Mouse (Mus musculus) heart, embryonic 12.5 days (tissue): ENCODE results near the gene App. TPM values are rescaled to one million over a fixed set of nuclear protein-coding genes. Genes with fewer than 3 reads are reported as not detected.

Experiments
- ATAC-seq: fragments of 200-750 bp; cut with Nextera tagmentation; 2 replicates; pipeline ENCODE4 v1.8.0; 2017; ENCODE audit warnings: moderate TSS enrichment, moderate library complexity; ENCODE audit not compliant: insufficient number of reproducible peaks, low FRiP score
- H3K27ac ChIP-seq: fragments of 300-500 bp; sonication (generic); 2 replicates; pipeline ENCODE4 v1.5.1; 2016; ENCODE audit warnings: mild to moderate bottlenecking, moderate library complexity; ENCODE audit not compliant: poor library complexity, severe bottlenecking
- H3K27me3 ChIP-seq: fragments of 300-500 bp; sonication (generic); replicated peaks from 2 replicates; pipeline ENCODE4 v1.6.1; 2016; ENCODE audit warnings: mild to moderate bottlenecking, moderate library complexity
- H3K36me3 ChIP-seq: fragments of 300-500 bp; sonication (generic); 2 replicates; pipeline ENCODE4 v1.6.1; 2016; ENCODE audit warnings: mild to moderate bottlenecking, moderate library complexity
- H3K4me1 ChIP-seq: fragments of 300-500 bp; sonication (generic); replicated peaks from 2 replicates; pipeline ENCODE4 v1.6.1; 2016; ENCODE audit warnings: mild to moderate bottlenecking
- H3K4me2 ChIP-seq: fragments of 300-500 bp; sonication (generic); 2 replicates; pipeline ENCODE4 v1.6.1; 2016; ENCODE audit warnings: mild to moderate bottlenecking, moderate library complexity
- H3K4me3 ChIP-seq: fragments of 300-500 bp; sonication (generic); 2 replicates; pipeline ENCODE4 v1.5.1; 2016; ENCODE audit warnings: mild to moderate bottlenecking
- H3K9ac ChIP-seq: fragments of 300-500 bp; sonication (generic); 2 replicates; pipeline ENCODE4 v1.6.1; 2016; ENCODE audit warnings: mild to moderate bottlenecking, moderate library complexity
- H3K9me3 ChIP-seq: fragments of 300-500 bp; sonication (generic); replicated peaks from 2 replicates; pipeline ENCODE4 v1.6.1; 2016; ENCODE audit warnings: mild to moderate bottlenecking, moderate library complexity
- WGBS: fragments of 180-500 bp; shearing (Covaris S2); methylation state at CpG from one replicate; pipeline ENCODE4 v1.1.7; 2016; 5-methylcytosine and 5-hydroxymethylcytosine counted together
- polyA plus RNA-seq: library from polyadenylated mRNA; unstranded; fragments of >200 nt; fragmentation: Nextera tagmentation; extraction: Ambion mirVana; gene quantifications from 2 replicates; pipeline ENCODE4 v1.2.1, GENCODE M21; 2016

Gene App
- polyA plus RNA-seq, 1 experiment from 2014 or later: 202 TPM

DNA sequence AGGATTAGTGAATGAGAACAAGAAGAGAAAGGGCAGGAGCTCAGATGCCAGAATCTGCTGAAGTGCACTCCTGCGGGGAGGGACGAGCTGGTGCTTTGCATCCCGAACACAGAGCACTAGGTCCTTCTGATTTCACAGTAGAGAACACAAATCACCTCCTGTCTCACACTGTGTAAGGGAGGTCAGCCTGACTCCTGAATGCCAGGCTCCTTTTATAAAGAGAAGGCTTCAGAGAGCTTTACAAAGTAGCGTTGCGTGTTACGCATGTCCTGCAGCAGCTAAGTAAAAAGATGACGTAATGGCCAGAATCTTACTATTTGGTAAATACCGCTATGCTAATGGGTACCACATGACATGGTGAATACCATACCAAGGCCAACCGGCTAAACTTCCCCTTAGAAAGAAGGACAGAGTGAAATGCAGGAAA is 34.4 kb downstream of the App start:
- no peak for ATAC-seq
- Histone ChIP-seq H3K27ac (0 out of 2 replicates have a peak overlapping the region, but pooled peaks have one; percentile 51), H3K9ac (no peak overlapping the region), H3K4me1 (peaks cover 29% of the 10 kb centered on the region), H3K27me3 (no peaks in the 10 kb centered on the region), H3K36me3 (no peaks in the 10 kb centered on the region), H3K4me2 (no peak overlapping the region), H3K4me3 (no peak overlapping the region), H3K9me3 (no peaks in the 10 kb centered on the region)
- 65% methylated on average over 9 of the region's 9 CpGs for WGBS

DNA sequence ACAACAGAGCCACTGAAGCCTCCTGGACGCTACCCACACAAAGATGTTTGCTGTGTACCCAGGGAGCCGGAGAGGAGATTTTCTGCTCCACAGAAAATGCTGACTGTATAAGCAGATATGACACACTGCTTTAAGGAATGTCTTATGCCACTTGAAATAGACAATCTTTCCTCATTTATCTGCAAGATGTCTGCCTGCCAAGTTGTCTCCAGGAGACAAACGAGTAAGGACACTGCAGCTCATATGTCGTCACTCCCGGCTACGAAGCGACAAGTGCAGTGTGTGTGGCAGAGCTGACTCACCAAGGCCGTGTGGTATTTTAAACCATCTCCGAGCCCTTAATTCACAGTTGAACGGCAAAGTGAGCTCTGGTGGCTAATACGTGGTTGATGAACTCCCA is 36.2 kb downstream of the App start:
- Histone ChIP-seq H3K4me2 (peak overlapping the region; percentile 22), H3K27me3 (no peaks in the 10 kb centered on the region), H3K27ac (peak overlapping the region; percentile 61), H3K4me3 (no peak overlapping the region), H3K4me1 (peaks cover 47% of the 10 kb centered on the region), H3K9me3 (no peaks in the 10 kb centered on the region), H3K9ac (no peak overlapping the region), H3K36me3 (no peaks in the 10 kb centered on the region)
- WGBS: 29% methylated on average over 11 of the region's 11 CpGs
- no peak for ATAC-seq

DNA sequence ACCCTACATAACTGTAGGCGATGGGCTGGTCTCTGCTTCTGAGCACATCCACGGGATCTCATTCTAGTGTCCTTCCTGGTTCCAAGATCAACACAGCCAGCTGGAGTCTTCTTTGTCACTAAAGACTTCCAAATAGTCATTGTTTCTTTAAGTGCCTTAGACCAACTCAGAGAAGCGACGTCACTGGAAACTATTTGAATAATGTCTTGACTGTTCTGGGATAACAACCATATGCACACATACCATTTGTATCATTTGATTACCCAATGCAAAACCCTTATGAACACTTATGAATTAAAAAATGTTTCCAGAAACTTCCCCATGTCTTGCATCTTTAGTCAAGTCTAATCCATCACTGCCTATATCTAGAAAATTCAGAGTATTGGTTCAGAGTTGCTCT is 37.5 kb downstream of the App start:
- no peak overlapping the region for H3K27ac ChIP-seq
- ATAC-seq: no peak
- H3K9me3 ChIP-seq: no peaks in the 10 kb centered on the region
- H3K36me3 ChIP-seq: 0 out of 2 replicates have a peak, but pooled peaks cover 2% of the 10 kb centered on the region
- H3K4me2 ChIP-seq: no peak overlapping the region
- H3K4me1 ChIP-seq: peaks cover 56% of the 10 kb centered on the region
- H3K9ac ChIP-seq: no peak overlapping the region
- 66% methylated on average over 4 of the region's 4 CpGs for WGBS
- H3K27me3 ChIP-seq: no peaks in the 10 kb centered on the region
- H3K4me3 ChIP-seq: no peak overlapping the region

DNA sequence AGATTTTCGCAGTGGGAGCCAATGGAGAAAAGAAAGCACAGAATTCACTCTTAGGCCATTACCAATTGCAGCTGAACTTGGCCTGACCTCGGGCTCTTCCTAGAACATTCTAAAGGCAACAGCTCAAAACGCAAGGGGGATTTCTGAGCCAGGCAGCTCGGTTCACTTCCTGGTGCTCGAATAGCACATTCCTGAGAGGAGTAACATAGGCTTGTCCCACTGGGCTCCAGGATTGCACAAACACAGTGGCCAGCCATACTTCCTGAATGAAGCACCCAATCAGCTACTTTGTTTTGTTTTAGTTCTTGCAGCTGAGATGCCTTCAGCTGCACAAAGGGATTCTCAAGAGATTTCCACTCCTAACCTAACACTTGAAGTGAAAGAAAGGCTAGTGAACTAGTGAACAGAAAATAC is 40.1 kb downstream of the App start:
- Histone ChIP-seq H3K36me3 (0 out of 2 replicates have a peak, but pooled peaks cover 3% of the 10 kb centered on the region), H3K4me1 (peaks cover 69% of the 10 kb centered on the region), H3K4me2 (peak overlapping the region; percentile 53), H3K4me3 (peak overlapping the region; percentile 6), H3K27ac (peak overlapping the region; percentile 88), H3K27me3 (no peaks in the 10 kb centered on the region), H3K9me3 (no peaks in the 10 kb centered on the region), H3K9ac (no peak overlapping the region)
- 21% methylated on average over 5 of the region's 5 CpGs for WGBS
- peak; percentile 75 for ATAC-seq

DNA sequence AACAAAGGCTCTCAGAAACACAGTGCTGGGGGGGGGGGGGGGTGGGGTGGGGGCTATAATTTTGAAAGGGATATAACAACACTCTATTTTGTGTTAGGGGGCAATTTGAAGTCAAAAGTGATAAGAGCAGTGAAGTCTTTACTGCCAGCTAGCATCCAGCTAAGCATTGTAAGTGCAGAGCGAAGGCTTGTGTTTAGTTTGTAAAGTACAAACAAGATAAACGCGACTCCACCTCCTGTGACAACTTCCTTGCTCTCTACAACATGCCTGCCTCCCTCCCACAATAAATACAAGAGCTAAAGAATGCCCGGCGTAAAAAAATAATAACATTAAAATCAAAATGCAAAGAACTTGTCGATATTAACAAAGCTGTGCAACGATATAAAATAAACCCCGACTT is 40.5 kb downstream of the App start:
- 45% methylated on average over 8 of the region's 8 CpGs for WGBS
- no peak for ATAC-seq
- no peak overlapping the region for H3K9ac ChIP-seq
- 0 out of 2 replicates have a peak overlapping the region, but pooled peaks have one; percentile 6 for H3K4me3 ChIP-seq
- peak overlapping the region; percentile 53 for H3K4me2 ChIP-seq
- 0 out of 2 replicates have a peak, but pooled peaks cover 3% of the 10 kb centered on the region for H3K36me3 ChIP-seq
- H3K4me1 ChIP-seq: peaks cover 69% of the 10 kb centered on the region
- peak overlapping the region; percentile 88 for H3K27ac ChIP-seq
- no peaks in the 10 kb centered on the region for H3K27me3 ChIP-seq
- H3K9me3 ChIP-seq: no peaks in the 10 kb centered on the region

DNA sequence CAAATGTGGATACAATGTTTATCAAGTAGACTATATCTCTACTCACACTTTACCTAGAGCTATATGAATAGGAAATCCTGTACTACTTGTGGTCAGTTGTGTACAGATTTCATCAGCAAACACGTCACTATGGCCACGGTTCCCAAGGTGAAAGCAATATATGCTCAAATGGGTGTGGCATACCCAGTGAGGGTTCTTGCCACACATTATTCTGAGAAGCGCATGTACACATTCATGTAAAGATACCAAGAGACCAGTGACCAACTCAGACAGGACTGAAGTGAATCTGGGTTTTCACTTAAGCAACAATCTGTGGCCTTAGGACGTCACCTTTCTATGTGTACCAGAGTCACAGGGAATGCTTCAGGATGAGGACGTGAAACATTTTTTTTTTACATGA is 41.4 kb downstream of the App start:
- no peak overlapping the region for H3K4me3 ChIP-seq
- H3K27ac ChIP-seq: peak overlapping the region; percentile 88
- peaks cover 68% of the 10 kb centered on the region for H3K4me1 ChIP-seq
- no peaks in the 10 kb centered on the region for H3K9me3 ChIP-seq
- peak overlapping the region; percentile 53; the same call in 1 of the 2 replicates for H3K4me2 ChIP-seq
- ATAC-seq: no peak
- 0 out of 2 replicates have a peak, but pooled peaks cover 3% of the 10 kb centered on the region for H3K36me3 ChIP-seq
- no peak overlapping the region for H3K9ac ChIP-seq
- H3K27me3 ChIP-seq: no peaks in the 10 kb centered on the region
- 66% methylated on average over 5 of the region's 5 CpGs for WGBS

DNA sequence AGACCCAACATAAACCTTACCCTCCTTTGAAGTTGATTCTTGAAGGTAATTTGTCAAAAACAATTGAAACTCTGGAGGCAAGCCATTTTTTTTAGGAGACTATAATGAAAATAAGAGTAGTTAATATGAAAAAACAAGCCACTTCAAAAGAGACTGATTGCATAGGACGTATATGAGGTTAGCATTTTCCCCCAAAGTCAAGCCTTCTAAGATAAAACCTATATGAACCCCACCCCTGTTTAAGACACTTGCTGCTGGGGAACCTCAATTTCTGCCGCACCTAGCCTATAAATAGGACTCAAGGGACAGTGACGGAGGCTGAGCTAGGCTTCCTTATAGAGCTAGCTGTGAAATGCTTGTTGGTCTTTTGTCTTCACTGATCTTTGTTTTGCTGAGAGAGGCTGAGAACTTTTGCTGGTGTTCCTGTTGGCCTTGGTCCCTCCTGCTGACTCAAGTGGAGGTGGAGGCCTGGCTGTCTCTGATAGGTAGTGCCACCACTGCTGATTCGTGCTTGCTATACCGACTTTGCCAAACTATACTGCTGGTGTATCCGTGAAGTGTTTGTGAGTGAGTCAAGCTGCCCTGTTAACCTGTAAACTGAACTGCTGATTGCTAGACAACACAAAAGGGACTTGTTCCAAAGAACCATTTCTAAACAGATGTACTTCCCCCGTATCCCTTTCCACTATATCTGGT is 42.6 kb downstream of the App start:
- no peak overlapping the region; the same call in 1 of the 2 replicates for H3K27ac ChIP-seq
- H3K4me3 ChIP-seq: no peak overlapping the region
- 0 out of 2 replicates have a peak, but pooled peaks cover 3% of the 10 kb centered on the region for H3K36me3 ChIP-seq
- peaks cover 70% of the 10 kb centered on the region for H3K4me1 ChIP-seq
- H3K9ac ChIP-seq: no peak overlapping the region
- H3K27me3 ChIP-seq: no peaks in the 10 kb centered on the region
- no peaks in the 10 kb centered on the region for H3K9me3 ChIP-seq
- no peak for ATAC-seq
- WGBS: 68% methylated on average over 7 of the region's 7 CpGs
- no peak overlapping the region for H3K4me2 ChIP-seq

DNA sequence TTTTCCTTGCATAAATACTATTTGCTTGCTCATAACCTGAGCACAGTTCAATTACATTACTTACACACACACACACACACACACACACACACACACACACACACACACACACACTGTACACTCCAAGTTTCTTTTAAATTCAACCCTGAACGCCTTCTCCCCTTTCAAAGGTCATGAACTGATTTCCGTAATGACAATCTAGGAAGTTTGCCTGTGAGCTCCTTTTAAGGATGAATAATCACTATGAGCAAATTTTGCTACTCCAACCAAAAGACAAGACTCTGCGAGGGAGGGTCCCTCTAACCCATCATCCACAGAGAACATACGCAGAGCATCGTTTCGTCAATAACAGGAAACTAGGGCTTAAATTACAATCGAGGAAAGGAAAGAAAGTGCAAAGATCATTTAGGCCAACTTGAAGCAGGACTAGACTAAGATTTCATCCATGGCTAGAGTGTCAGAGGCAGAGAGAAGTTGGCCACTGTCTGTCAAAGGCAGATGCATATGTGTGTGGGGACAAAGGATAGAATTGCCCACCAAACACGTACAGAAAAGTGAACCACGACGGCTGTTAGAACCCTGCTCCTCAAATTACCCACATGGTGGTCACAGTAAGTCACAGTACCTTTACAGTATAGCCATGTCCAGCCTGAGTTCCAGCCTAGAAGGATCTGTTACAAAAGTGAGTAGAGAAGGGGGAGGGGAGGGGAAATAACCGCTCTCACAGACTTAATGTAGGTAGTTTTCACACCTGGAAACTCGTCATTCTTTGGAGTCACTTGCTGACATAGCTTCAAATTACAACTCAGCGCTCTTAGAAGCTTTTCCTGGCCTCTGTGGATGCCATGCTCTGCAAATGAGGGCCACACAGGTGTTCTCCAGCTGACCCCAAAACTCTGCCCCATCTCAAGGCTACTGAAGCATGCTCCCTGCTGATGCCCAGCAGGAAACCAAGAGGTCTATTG is 44.6 kb downstream of the App start:
- 49% methylated on average over 13 of the region's 13 CpGs for WGBS
- Histone ChIP-seq H3K9ac (no peak overlapping the region), H3K27me3 (no peaks in the 10 kb centered on the region), H3K36me3 (0 out of 2 replicates have a peak, but pooled peaks cover 10% of the 10 kb centered on the region), H3K4me1 (peaks cover 59% of the 10 kb centered on the region), H3K9me3 (no peaks in the 10 kb centered on the region; the same call in 1 of the 2 replicates), H3K27ac (peak overlapping the region; percentile 61), H3K4me3 (no peak overlapping the region), H3K4me2 (no peak overlapping the region)
- no peak for ATAC-seq

DNA sequence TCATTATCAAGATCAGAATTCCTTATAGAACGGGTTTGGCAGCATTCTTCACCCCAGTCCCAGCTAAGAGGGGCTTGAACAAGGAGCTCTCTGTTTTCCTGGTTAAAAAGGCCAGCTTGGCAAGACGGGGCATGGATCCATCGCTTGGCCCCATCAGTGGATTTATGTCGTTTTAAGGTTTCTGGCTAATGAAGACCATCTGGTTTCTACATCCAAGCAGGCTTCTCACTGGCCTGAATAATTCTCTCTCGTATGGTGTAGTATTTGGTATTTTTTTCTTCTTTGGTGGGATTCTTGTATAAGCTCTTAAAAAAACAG is 45.3 kb downstream of the App start:
- H3K27me3 ChIP-seq: no peaks in the 10 kb centered on the region
- no peaks in the 10 kb centered on the region; the same call in 1 of the 2 replicates for H3K9me3 ChIP-seq
- no peak for ATAC-seq
- H3K27ac ChIP-seq: peak overlapping the region; percentile 9; the same call in 1 of the 2 replicates
- 0 out of 2 replicates have a peak, but pooled peaks cover 10% of the 10 kb centered on the region for H3K36me3 ChIP-seq
- H3K4me3 ChIP-seq: no peak overlapping the region
- peaks cover 52% of the 10 kb centered on the region for H3K4me1 ChIP-seq
- H3K4me2 ChIP-seq: no peak overlapping the region
- no peak overlapping the region for H3K9ac ChIP-seq
- WGBS: 37% methylated on average over 5 of the region's 5 CpGs

DNA sequence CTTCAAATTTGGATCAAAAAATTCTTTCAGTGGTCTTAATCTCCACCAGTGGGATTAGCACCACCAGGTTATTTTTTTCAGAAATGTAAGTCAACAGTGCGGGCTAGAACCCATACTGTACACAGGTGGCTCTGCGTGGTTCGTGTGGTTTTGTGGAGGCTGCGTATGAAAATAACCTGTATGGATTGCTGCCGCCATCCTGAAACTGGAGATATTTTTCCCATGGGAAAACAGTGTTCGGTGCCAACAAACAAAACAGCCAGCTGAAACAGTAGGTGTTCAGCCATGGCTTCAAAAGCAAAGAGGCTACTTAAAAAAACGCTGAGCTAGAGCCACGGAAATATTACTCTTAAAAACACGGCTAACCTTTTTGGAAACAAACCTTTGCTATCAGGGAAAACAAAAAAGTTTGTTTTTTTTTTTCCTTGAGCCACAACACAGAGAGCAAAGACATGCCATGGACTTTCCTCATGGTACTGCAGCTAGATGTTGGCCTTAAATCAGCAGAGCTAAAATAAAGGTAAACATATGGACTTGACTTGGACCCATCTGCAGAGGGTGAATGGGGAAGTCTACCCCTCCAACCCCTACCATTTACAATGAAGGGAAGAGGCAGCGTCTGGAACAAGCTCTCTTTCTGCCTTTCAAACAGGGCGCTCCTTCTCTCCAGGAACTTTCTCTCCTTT is 45.8 kb downstream of the App start:
- H3K27ac ChIP-seq: peak overlapping the region; percentile 9; the same call in 1 of the 2 replicates
- 71% methylated on average over 11 of the region's 11 CpGs for WGBS
- H3K36me3 ChIP-seq: 0 out of 2 replicates have a peak, but pooled peaks cover 10% of the 10 kb centered on the region
- H3K9me3 ChIP-seq: no peaks in the 10 kb centered on the region; the same call in 1 of the 2 replicates
- H3K9ac ChIP-seq: no peak overlapping the region
- no peak overlapping the region for H3K4me2 ChIP-seq
- no peaks in the 10 kb centered on the region for H3K27me3 ChIP-seq
- ATAC-seq: no peak
- peaks cover 47% of the 10 kb centered on the region for H3K4me1 ChIP-seq
- H3K4me3 ChIP-seq: no peak overlapping the region
